Mouse (Mus musculus) thymus, adult 2 months (tissue): ENCODE measurements around the gene Prkn. TPM values are rescaled to one million over a fixed set of nuclear protein-coding genes. Genes with fewer than 3 reads are reported as not detected.

Experiments used
- DNase-seq: peaks from one replicate; pipeline ENCODE4 v3.0.0; 2021
- H3K27ac ChIP-seq: fragments of 200-500 bp; 2 replicates; pipeline ENCODE4 v1.5.1; 2012; ENCODE audit warnings: low read length, control low read depth; ENCODE audit not compliant: control insufficient read depth, insufficient read depth
- H3K27me3 ChIP-seq: fragments of 200-500 bp; 2 replicates; pipeline ENCODE4 v1.6.1; 2012; ENCODE audit warnings: mild to moderate bottlenecking, low read length, moderate library complexity, mixed read lengths; ENCODE audit not compliant: control insufficient read depth, insufficient read depth
- H3K36me3 ChIP-seq: fragments of 200-500 bp; 2 replicates; pipeline ENCODE4 v1.6.1; 2012; ENCODE audit warnings: mild to moderate bottlenecking, low read length, moderate library complexity; ENCODE audit not compliant: control insufficient read depth, insufficient read depth
- H3K4me1 ChIP-seq: fragments of 200-500 bp; replicated peaks from 2 replicates; pipeline ENCODE4 v1.6.1; 2012; ENCODE audit warnings: low read length; ENCODE audit not compliant: control insufficient read depth, insufficient read depth
- H3K4me3 ChIP-seq: fragments of 200-500 bp; 2 replicates; pipeline ENCODE4 v1.5.1; 2012; ENCODE audit warnings: mild to moderate bottlenecking, low read length, control low read depth, moderate library complexity; ENCODE audit not compliant: control insufficient read depth, insufficient read depth
- CTCF ChIP-seq: fragments of 200-500 bp; IDR thresholded peaks from 2 replicates; pipeline ENCODE4 v1.5.1; 2012; ENCODE audit warnings: mild to moderate bottlenecking, control low read depth, low read length, moderate library complexity, borderline replicate concordance; ENCODE audit not compliant: control insufficient read depth, poor library complexity, insufficient read depth; ENCODE audit errors: extremely low read depth
- POLR2A ChIP-seq: fragments of 200-500 bp; IDR thresholded peaks from 2 replicates; pipeline ENCODE4 v1.6.1; 2012; ENCODE audit warnings: mild to moderate bottlenecking, low read length, control low read depth, moderate library complexity; ENCODE audit not compliant: control insufficient read depth, poor library complexity, insufficient read depth; ENCODE audit errors: extremely low read depth
- WGBS: fragments of 180-500 bp; shearing (Covaris S2); methylation state at CpG from one replicate; pipeline ENCODE4 v1.1.7; 2018; 5-methylcytosine and 5-hydroxymethylcytosine counted together
- polyA plus RNA-seq: library from polyadenylated mRNA; depleted of rRNA; stranded (reverse); fragments of >200 nt; gene quantifications from 2 replicates; pipeline ENCODE4 v1.2.3, GENCODE M21; 2012

Prkn gene
- polyA plus RNA-seq, 1 experiment = 1.4 TPM

GRCm38 (mm10) chr17:11076319-11076903 is 236.2 kb downstream of the Prkn start:
- TF ChIP-seq CTCF (no peak), POLR2A (no peak)
- Histone ChIP-seq H3K36me3 (no peaks in the 10 kb centered on the region), H3K27me3 (no peaks in the 10 kb centered on the region), H3K27ac (no peak overlapping the region), H3K4me1 (no peaks in the 10 kb centered on the region), H3K4me3 (no peak overlapping the region)
- 90% methylated on average over 6 of the region's 6 CpGs for WGBS
- no peak for DNase-seq

GRCm38 (mm10) chr17:11086492-11086891 is 246.3 kb downstream of the Prkn start:
- no peak for DNase-seq
- no peaks in the 10 kb centered on the region for H3K4me1 ChIP-seq
- no peak overlapping the region for H3K27ac ChIP-seq
- H3K27me3 ChIP-seq = no peaks in the 10 kb centered on the region
- no peak for TF ChIP-seq POLR2A
- TF ChIP-seq CTCF = no peak
- H3K4me3 ChIP-seq = no peak overlapping the region
- no peaks in the 10 kb centered on the region for H3K36me3 ChIP-seq
- 85% methylated on average over 1 of the region's 1 CpGs for WGBS

- Histone ChIP-seq H3K36me3 (no peaks in the 10 kb centered on the region), H3K4me3 (no peak overlapping the region), H3K27me3 (no peaks in the 10 kb centered on the region), H3K27ac (no peak overlapping the region), H3K4me1 (no peaks in the 10 kb centered on the region)
- no peak for DNase-seq
- WGBS = 96% methylated on average over 5 of the region's 5 CpGs
- TF ChIP-seq POLR2A (no peak), CTCF (no peak)
Measured at GRCm38 (mm10) chr17:11087088-11087487, 246.9 kb downstream of the Prkn start.

GRCm38 (mm10) chr17:11087823-11088222 is 247.6 kb downstream of the Prkn start:
- Histone ChIP-seq H3K27me3 (no peaks in the 10 kb centered on the region), H3K4me1 (no peaks in the 10 kb centered on the region), H3K36me3 (no peaks in the 10 kb centered on the region), H3K4me3 (no peak overlapping the region), H3K27ac (no peak overlapping the region)
- 83% methylated on average over 8 of the region's 8 CpGs for WGBS
- TF ChIP-seq POLR2A = no peak
- no peak for TF ChIP-seq CTCF
- DNase-seq = no peak

GRCm38 (mm10) chr17:11089361-11089760 is 249.2 kb downstream of the Prkn start:
- no peaks in the 10 kb centered on the region for H3K36me3 ChIP-seq
- H3K27ac ChIP-seq = no peak overlapping the region
- H3K4me1 ChIP-seq = no peaks in the 10 kb centered on the region
- no peak for DNase-seq
- TF ChIP-seq POLR2A (no peak), CTCF (no peak)
- 90% methylated on average over 6 of the region's 6 CpGs for WGBS
- H3K4me3 ChIP-seq = no peak overlapping the region
- no peaks in the 10 kb centered on the region for H3K27me3 ChIP-seq

- 73% methylated on average over 6 of the region's 6 CpGs for WGBS
- no peak overlapping the region for H3K4me3 ChIP-seq
- no peak for DNase-seq
Measured at GRCm38 (mm10) chr17:11092900-11093299, 252.7 kb downstream of the Prkn start.

GRCm38 (mm10) chr17:11093321-11093720 is 253.1 kb downstream of the Prkn start:
- Histone ChIP-seq H3K27ac (no peak overlapping the region), H3K4me1 (no peaks in the 10 kb centered on the region), H3K27me3 (no peaks in the 10 kb centered on the region), H3K36me3 (no peaks in the 10 kb centered on the region), H3K4me3 (no peak overlapping the region)
- DNase-seq = no peak
- WGBS = 80% methylated on average over 3 of the region's 3 CpGs
- no peak for TF ChIP-seq POLR2A

More at GRCm38 (mm10) chr17:11092900-11093299, 252.7 kb downstream of the Prkn start:
- TF ChIP-seq CTCF = no peak
- TF ChIP-seq POLR2A = no peak
- H3K4me1 ChIP-seq = no peaks in the 10 kb centered on the region
- no peak overlapping the region for H3K27ac ChIP-seq
- no peaks in the 10 kb centered on the region for H3K36me3 ChIP-seq
- no peaks in the 10 kb centered on the region for H3K27me3 ChIP-seq
